Mouse (Mus musculus): ENCODE measurements around the gene Itpripl2. TPM values are rescaled to one million over a fixed set of nuclear protein-coding genes. Genes with fewer than 3 reads are reported as not detected.

Gene Itpripl2
- polyA plus RNA-seq, 1 experiment from 2014 or later: 1.4 TPM

- 61% methylated on average over 11 of the region's 11 CpGs for WGBS (ENCODE audit: insufficient replicate concordance)
- H3K9ac ChIP-seq (ENCODE audit: low read depth, low read length): no peak overlapping the region
- no peaks in the 10 kb centered on the region for H3K9me3 ChIP-seq (replicated peaks; ENCODE audit: control insufficient read depth, low read length)
- 0 out of 2 replicates have a peak, but pooled peaks cover 2% of the 10 kb centered on the region for H3K27me3 ChIP-seq (ENCODE audit: control insufficient read depth, insufficient read depth, low read length)
- H3K4me3 ChIP-seq (ENCODE audit: low read depth, low read length): no peak overlapping the region
- H3K4me2 ChIP-seq: no peak overlapping the region
- ATAC-seq (replicated peaks; ENCODE audit: insufficient number of reproducible peaks, low FRiP score, low TSS enrichment): no peak
- H3K27ac ChIP-seq (ENCODE audit: low read depth, low read length): no peak overlapping the region
- no peaks in the 10 kb centered on the region for H3K36me3 ChIP-seq (ENCODE audit: control insufficient read depth, insufficient read depth, low read length)
- 0 out of 2 replicates have a peak, but pooled peaks cover 5% of the 10 kb centered on the region for H3K4me1 ChIP-seq (ENCODE audit: control insufficient read depth, insufficient read depth, low read length)
Measured at GRCm38 (mm10) chr7:118462818-118463762, 28.7 kb downstream of the Itpripl2 start.

GRCm38 (mm10) chr7:118461400-118462136 is 30.2 kb downstream of the Itpripl2 start:
- Histone ChIP-seq H3K4me2 (no peak overlapping the region), H3K4me1 (ENCODE audit: control insufficient read depth, insufficient read depth, low read length) (0 out of 2 replicates have a peak, but pooled peaks cover 3% of the 10 kb centered on the region), H3K9me3 (replicated peaks; ENCODE audit: control insufficient read depth, low read length) (no peaks in the 10 kb centered on the region), H3K4me3 (ENCODE audit: low read depth, low read length) (no peak overlapping the region), H3K27me3 (ENCODE audit: control insufficient read depth, insufficient read depth, low read length) (0 out of 2 replicates have a peak, but pooled peaks cover 2% of the 10 kb centered on the region), H3K36me3 (ENCODE audit: control insufficient read depth, insufficient read depth, low read length) (no peaks in the 10 kb centered on the region), H3K27ac (ENCODE audit: low read depth, low read length) (no peak overlapping the region), H3K9ac (ENCODE audit: low read depth, low read length) (no peak overlapping the region)
- WGBS (ENCODE audit: insufficient replicate concordance): 51% methylated on average over 16 of the region's 16 CpGs
- ATAC-seq (replicated peaks; ENCODE audit: insufficient number of reproducible peaks, low FRiP score, low TSS enrichment): no peak; the same call in 1 of the 2 replicates

DNA sequence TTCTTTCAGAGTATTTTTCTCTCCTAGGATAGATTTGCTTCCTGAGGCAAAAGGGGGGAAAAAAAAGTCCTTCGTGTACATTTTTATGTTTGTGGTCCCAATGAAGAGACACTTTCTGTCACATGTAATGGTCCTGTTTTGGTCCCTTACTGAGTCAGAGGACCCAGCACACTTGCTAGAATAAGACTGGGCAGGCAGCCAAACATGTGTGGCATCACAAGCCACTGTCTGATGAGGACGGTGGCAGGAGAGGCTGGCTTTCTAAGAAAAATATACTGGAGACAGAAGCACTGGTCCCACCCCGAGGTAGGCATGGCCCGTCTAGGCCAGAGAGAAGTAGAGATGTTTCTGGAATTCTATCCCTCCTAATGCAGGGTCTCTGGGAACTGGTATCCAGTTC is 38.1 kb downstream of the Itpripl2 start:
- H3K9me3 ChIP-seq (replicated peaks; ENCODE audit: control insufficient read depth, low read length): no peaks in the 10 kb centered on the region
- no peak overlapping the region for H3K4me3 ChIP-seq (ENCODE audit: low read depth, low read length)
- no peak overlapping the region for H3K4me2 ChIP-seq
- no peak overlapping the region for H3K27ac ChIP-seq (ENCODE audit: low read depth, low read length)
- H3K36me3 ChIP-seq (ENCODE audit: control insufficient read depth, insufficient read depth, low read length): no peaks in the 10 kb centered on the region
- no peaks in the 10 kb centered on the region for H3K4me1 ChIP-seq (ENCODE audit: control insufficient read depth, insufficient read depth, low read length)
- no peak overlapping the region for H3K9ac ChIP-seq (ENCODE audit: low read depth, low read length)
- H3K27me3 ChIP-seq (ENCODE audit: control insufficient read depth, insufficient read depth, low read length): peaks cover 2% of the 10 kb centered on the region; the same call in 1 of the 2 replicates
- ATAC-seq (replicated peaks; ENCODE audit: insufficient number of reproducible peaks, low FRiP score, low TSS enrichment): no peak
- 49% methylated on average over 4 of the region's 4 CpGs for WGBS (ENCODE audit: insufficient replicate concordance)

DNA sequence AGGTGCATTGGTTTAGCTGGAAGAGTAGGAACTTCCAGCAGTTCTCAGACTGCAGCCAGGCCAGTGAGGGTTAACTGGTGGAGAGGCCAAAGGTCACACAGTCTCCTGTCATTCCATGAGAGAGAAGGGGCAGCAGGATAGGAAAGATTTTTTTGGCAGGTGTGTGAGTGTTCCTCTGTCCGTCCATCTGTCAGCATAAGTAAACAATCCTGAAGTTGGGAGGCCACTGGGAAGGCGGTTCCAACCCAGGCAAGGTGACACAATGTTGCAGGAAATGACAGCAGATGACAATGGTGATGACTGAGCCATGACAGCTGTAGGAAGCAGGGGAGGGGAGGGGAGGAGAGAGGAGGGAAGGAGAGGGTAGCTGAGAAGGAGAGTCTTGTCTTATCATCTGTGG is 38.8 kb downstream of the Itpripl2 start:
- Histone ChIP-seq H3K27me3 (ENCODE audit: control insufficient read depth, insufficient read depth, low read length) (peaks cover 8% of the 10 kb centered on the region), H3K9ac (ENCODE audit: low read depth, low read length) (no peak overlapping the region), H3K4me2 (no peak overlapping the region), H3K36me3 (ENCODE audit: control insufficient read depth, insufficient read depth, low read length) (no peaks in the 10 kb centered on the region), H3K27ac (ENCODE audit: low read depth, low read length) (no peak overlapping the region), H3K9me3 (replicated peaks; ENCODE audit: control insufficient read depth, low read length) (no peaks in the 10 kb centered on the region), H3K4me3 (ENCODE audit: low read depth, low read length) (no peak overlapping the region), H3K4me1 (ENCODE audit: control insufficient read depth, insufficient read depth, low read length) (0 out of 2 replicates have a peak, but pooled peaks cover 3% of the 10 kb centered on the region)
- no peak for ATAC-seq (replicated peaks; ENCODE audit: insufficient number of reproducible peaks, low FRiP score, low TSS enrichment)
- 29% methylated on average over 2 of the region's 2 CpGs for WGBS (ENCODE audit: insufficient replicate concordance)

- Histone ChIP-seq H3K4me3 (ENCODE audit: low read depth, low read length) (peak within 1 kb of the TSS; percentile 61), H3K36me3 (ENCODE audit: control insufficient read depth, insufficient read depth, low read length) (no peaks in the 10 kb centered on the region), H3K4me1 (ENCODE audit: control insufficient read depth, insufficient read depth, low read length) (0 out of 2 replicates have a peak, but pooled peaks cover 3% of the 10 kb centered on the region), H3K27ac (ENCODE audit: low read depth, low read length) (no peak within 1 kb of the TSS), H3K9me3 (replicated peaks; ENCODE audit: control insufficient read depth, low read length) (no peaks in the 10 kb centered on the region), H3K4me2 (peak within 1 kb of the TSS; percentile 88), H3K9ac (ENCODE audit: low read depth, low read length) (peak within 1 kb of the TSS; percentile 6), H3K27me3 (ENCODE audit: control insufficient read depth, insufficient read depth, low read length) (peaks cover 44% of the 10 kb centered on the region)
- 1% methylated on average over 56 of the region's 58 CpGs for WGBS (ENCODE audit: insufficient replicate concordance)
- peak; percentile 48; the same call in 1 of the 2 replicates for ATAC-seq (replicated peaks; ENCODE audit: insufficient number of reproducible peaks, low FRiP score, low TSS enrichment)
Measured at GRCm38 (mm10) chr7:118448134-118448967, 43.4 kb downstream of the Itpripl2 start, which contains the start of gene Syt17. TSS of gene Syt17 (minus strand) at chr7:118448222.

DNA sequence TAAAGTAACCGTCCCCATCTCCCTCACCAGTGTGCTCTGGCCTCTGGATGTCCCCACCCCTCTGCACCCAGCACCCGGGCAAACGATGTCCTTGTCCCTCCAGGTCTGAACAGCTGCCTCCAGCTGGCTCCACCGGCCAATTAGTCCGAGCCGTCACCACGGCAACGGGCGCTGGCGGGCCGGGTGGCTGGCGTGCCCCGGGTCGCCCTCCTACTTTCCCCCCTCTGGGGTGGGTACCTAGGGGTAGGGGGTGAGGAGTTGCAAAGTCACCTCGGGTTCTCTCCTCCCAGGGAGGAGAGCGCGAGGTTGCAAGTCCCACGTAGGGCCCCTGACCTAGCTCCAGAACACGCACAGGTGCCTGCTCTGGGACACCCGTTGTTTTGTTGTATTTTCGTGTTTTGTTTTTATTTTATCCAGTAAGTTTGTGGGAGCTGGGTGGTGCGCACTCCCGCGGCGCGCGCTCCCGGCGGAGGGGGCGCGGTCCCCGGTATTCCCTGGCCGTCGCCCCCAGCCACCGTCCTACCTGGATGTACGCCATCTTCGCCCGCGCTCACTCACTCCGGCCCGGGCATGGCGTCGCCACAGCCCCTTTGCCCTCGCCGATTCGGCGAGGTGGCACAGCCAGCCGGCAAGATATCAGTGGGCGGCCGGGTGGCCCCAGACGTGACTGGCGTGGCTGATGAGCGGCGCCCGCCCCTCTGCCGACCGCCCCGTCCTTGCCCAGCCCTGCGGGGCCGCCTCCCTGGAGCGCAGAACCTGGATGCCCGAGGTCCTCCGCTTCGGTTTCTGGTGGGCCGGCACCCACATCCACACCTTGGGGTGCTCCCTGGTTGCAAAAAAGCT is 44.3 kb downstream of the Itpripl2 start:
- Histone ChIP-seq H3K27me3 (ENCODE audit: control insufficient read depth, insufficient read depth, low read length) (peaks cover 45% of the 10 kb centered on the region), H3K27ac (ENCODE audit: low read depth, low read length) (no peak overlapping the region), H3K4me2 (peak overlapping the region; percentile 88), H3K9ac (ENCODE audit: low read depth, low read length) (peak overlapping the region; percentile 6), H3K36me3 (ENCODE audit: control insufficient read depth, insufficient read depth, low read length) (no peaks in the 10 kb centered on the region), H3K4me3 (ENCODE audit: low read depth, low read length) (peak overlapping the region; percentile 61), H3K4me1 (ENCODE audit: control insufficient read depth, insufficient read depth, low read length) (0 out of 2 replicates have a peak, but pooled peaks cover 3% of the 10 kb centered on the region), H3K9me3 (replicated peaks; ENCODE audit: control insufficient read depth, low read length) (no peaks in the 10 kb centered on the region)
- WGBS (ENCODE audit: insufficient replicate concordance): under 1% methylated on average over 63 of the region's 65 CpGs
- ATAC-seq (replicated peaks; ENCODE audit: insufficient number of reproducible peaks, low FRiP score, low TSS enrichment): 0 out of 2 replicates have a peak, but pooled peaks have one; percentile 29

DNA sequence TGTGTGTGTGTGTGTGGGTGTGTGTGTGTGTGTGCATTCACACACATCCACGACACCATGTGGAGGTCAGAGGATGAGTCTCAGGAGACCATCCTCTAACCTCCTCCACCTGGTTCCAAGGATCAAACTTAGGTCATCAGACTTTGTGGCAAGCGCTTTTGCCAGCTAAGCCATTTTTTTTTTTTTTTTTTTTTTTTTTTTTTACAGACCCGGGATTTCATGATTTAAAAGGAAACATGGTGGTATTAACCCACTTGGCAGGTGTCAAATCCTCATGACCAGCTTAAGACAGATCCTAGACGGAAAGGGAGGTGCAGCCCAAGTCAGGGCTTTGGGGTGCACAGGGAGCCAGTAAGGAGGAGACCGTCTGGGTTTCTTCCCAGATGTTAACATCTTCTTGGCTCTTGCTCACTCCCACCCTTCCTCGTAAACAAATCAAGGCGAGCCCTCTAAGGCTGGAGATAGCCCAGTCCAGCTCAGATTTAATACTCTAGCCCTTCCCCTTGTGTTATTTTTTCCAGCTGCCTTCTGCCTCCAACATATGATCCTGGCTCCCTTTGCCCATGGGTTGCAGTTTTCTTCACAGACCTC is 47.8 kb downstream of the Itpripl2 start:
- H3K9ac ChIP-seq (ENCODE audit: low read depth, low read length): no peak overlapping the region
- H3K4me1 ChIP-seq (ENCODE audit: control insufficient read depth, insufficient read depth, low read length): 0 out of 2 replicates have a peak, but pooled peaks cover 3% of the 10 kb centered on the region
- ATAC-seq (replicated peaks; ENCODE audit: insufficient number of reproducible peaks, low FRiP score, low TSS enrichment): no peak
- H3K9me3 ChIP-seq (replicated peaks; ENCODE audit: control insufficient read depth, low read length): no peaks in the 10 kb centered on the region
- WGBS (ENCODE audit: insufficient replicate concordance): 43% methylated on average over 7 of the region's 7 CpGs
- no peak overlapping the region for H3K4me2 ChIP-seq
- no peak overlapping the region for H3K4me3 ChIP-seq (ENCODE audit: low read depth, low read length)
- H3K27me3 ChIP-seq (ENCODE audit: control insufficient read depth, insufficient read depth, low read length): peaks cover 48% of the 10 kb centered on the region
- H3K27ac ChIP-seq (ENCODE audit: low read depth, low read length): no peak overlapping the region
- H3K36me3 ChIP-seq (ENCODE audit: control insufficient read depth, insufficient read depth, low read length): no peaks in the 10 kb centered on the region

Data from heart, embryonic 11.5 days (tissue).